Mouse (Mus musculus) lung, adult 2 months (tissue): ENCODE measurements around the gene Slc41a3. TPM values are rescaled to one million over a fixed set of nuclear protein-coding genes. Genes with fewer than 3 reads are reported as not detected.

Experiments
- DNase-seq: peaks from one replicate; pipeline ENCODE4 v3.0.0; 2022
- H3K4me1 ChIP-seq: fragments of 200-500 bp; 2 replicates; pipeline ENCODE4 v1.6.1; 2011; ENCODE audit warnings: low read length; ENCODE audit not compliant: control insufficient read depth, insufficient read depth
- H3K4me3 ChIP-seq: fragments of 200-500 bp; replicated peaks from 2 replicates; pipeline ENCODE3; 2011; ENCODE audit warnings: low read depth, mild to moderate bottlenecking, control low read depth, low read length; ENCODE audit errors: extremely low read depth
- CTCF ChIP-seq: fragments of 200-500 bp; IDR thresholded peaks from 2 replicates; pipeline ENCODE4 v1.5.1; 2011; ENCODE audit warnings: mild to moderate bottlenecking, low read length, control low read depth; ENCODE audit not compliant: insufficient read depth
- POLR2A ChIP-seq: fragments of 200-500 bp; IDR thresholded peaks from 2 replicates; pipeline ENCODE4 v1.6.1; 2011; ENCODE audit warnings: low read depth, mild to moderate bottlenecking, control low read depth, low read length, borderline replicate concordance; ENCODE audit errors: extremely low read depth
- WGBS: fragments of 180-500 bp; shearing (Covaris S2); methylation state at CpG from one replicate; pipeline ENCODE4 v1.1.7; 2018; 5-methylcytosine and 5-hydroxymethylcytosine counted together
- polyA plus RNA-seq: library from polyadenylated mRNA; depleted of rRNA; stranded (reverse); fragments of >200 nt; gene quantifications from 2 replicates; pipeline ENCODE4 v1.2.3, GENCODE M21; 2012; rRNA removed

Gene Slc41a3
- polyA plus RNA-seq, 1 experiment, result 13.8 TPM

GRCm38 (mm10) chr6:90683831-90684532 is 79.5 kb downstream of the Slc41a3 start:
- Histone ChIP-seq H3K4me3 (no peak overlapping the region), H3K4me1 (peaks cover 26% of the 10 kb centered on the region)
- no peak for DNase-seq
- 62% methylated on average over 3 of the region's 3 CpGs for WGBS
- TF ChIP-seq POLR2A (no peak), CTCF (no peak)

- no peak for DNase-seq
- Histone ChIP-seq H3K4me1 (peaks cover 19% of the 10 kb centered on the region), H3K4me3 (no peak overlapping the region)
- 71% methylated on average over 1 of the region's 1 CpGs for WGBS
- TF ChIP-seq CTCF, result no peak
Measured at GRCm38 (mm10) chr6:90686812-90687211, 82.3 kb downstream of the Slc41a3 start.

- 85% methylated on average over 6 of the region's 6 CpGs for WGBS
- no peak overlapping the region for H3K4me3 ChIP-seq
- TF ChIP-seq POLR2A (no peak), CTCF (no peak)
- peaks cover 16% of the 10 kb centered on the region for H3K4me1 ChIP-seq
- DNase-seq, result no peak
Measured at GRCm38 (mm10) chr6:90688003-90688402, 83.5 kb downstream of the Slc41a3 start.

GRCm38 (mm10) chr6:90688742-90689141 is 84.2 kb downstream of the Slc41a3 start:
- TF ChIP-seq POLR2A (no peak), CTCF (no peak)
- DNase-seq, result no peak
- peaks cover 12% of the 10 kb centered on the region for H3K4me1 ChIP-seq
- WGBS, result 14% methylated on average over 3 of the region's 3 CpGs
- H3K4me3 ChIP-seq, result no peak overlapping the region

DNA sequence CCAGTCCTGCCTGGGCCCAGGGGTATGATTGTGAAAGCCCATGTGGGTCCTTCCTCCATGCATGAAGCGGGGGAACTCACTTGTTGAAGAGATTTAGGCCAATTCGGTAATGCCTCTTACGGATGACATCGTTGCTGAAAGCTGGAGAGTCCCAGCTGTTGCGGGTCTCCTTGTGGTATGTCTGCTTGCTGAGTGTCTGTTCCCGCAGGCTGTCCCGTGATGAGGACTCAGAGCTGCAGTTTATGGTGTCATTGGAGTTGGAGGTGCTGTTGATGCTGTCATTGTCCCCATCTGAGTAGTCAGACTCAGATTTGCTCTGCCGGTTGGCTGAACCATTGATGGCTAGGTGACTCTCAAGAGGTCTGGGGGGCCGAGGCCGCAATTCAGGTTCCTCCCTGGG is 85.0 kb downstream of the Slc41a3 start:
- Histone ChIP-seq H3K4me3 (no peak overlapping the region), H3K4me1 (peaks cover 12% of the 10 kb centered on the region)
- DNase-seq, result no peak
- WGBS, result 73% methylated on average over 10 of the region's 10 CpGs
- no peak for TF ChIP-seq CTCF
- TF ChIP-seq POLR2A, result no peak

DNA sequence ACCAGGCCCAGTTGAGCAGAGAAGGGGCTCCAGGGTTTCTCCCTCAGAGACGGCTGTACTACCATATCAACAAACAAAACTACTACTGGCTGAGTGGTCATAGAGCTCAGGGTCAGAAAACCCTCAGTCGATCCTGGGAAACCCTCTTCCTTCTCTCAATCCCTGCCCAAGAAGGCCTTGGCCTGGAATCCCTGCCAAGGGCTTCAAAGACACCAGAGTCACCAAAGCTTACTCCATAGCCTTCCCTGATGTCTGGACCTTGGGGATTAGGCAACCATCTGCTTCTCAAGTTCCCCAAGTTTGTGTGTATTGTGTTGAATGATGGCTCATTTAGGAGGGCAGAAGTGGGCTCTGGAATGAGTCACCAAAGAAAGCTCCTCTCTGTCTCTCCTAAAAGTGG is 87.4 kb downstream of the Slc41a3 start:
- 33% methylated on average over 2 of the region's 2 CpGs for WGBS
- TF ChIP-seq CTCF (no peak), POLR2A (no peak)
- Histone ChIP-seq H3K4me3 (no peak overlapping the region), H3K4me1 (peaks cover 15% of the 10 kb centered on the region)
- no peak for DNase-seq

GRCm38 (mm10) chr6:90692404-90692803 is 87.9 kb downstream of the Slc41a3 start:
- DNase-seq, result no peak
- Histone ChIP-seq H3K4me3 (no peak overlapping the region), H3K4me1 (peaks cover 15% of the 10 kb centered on the region)
- TF ChIP-seq CTCF (no peak), POLR2A (no peak)
- 77% methylated on average over 2 of the region's 2 CpGs for WGBS

DNA sequence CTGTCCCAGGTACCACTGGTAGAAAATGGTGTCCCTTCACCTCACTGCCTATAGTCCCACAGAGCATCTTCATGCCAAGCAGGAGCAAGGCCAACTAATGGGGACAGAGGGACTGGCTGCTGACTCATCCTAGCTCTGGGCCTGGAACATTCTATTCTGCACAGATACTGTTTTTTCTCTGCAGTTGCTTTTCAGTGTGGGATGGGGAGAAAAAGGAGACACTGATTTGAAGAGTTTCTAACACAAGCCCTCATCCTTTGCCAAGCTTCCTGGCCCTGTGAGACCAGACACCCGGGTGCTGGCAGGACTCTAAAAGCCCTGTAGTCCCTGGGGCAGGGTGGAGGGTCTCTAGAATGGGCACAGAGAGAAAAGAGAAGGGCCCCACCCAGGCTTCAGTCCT is 91.2 kb downstream of the Slc41a3 start:
- no peak for TF ChIP-seq CTCF
- TF ChIP-seq POLR2A, result no peak
- no peak for DNase-seq
- 26% methylated on average over 1 of the region's 1 CpGs for WGBS
- Histone ChIP-seq H3K4me1 (peaks cover 8% of the 10 kb centered on the region), H3K4me3 (no peak overlapping the region)

Other genes starting within 250 kb of the Slc41a3 start
- gene Zxdc, start 235.2 kb upstream of the Slc41a3 start, polyA plus RNA-seq, result 20.3 and 37.6 TPM in 2 replicates
- 5.6 and 8.0 TPM in 2 replicates for gene Cfap100, start 175.9 kb upstream of the Slc41a3 start, polyA plus RNA-seq
- gene Klf15, start 142.1 kb upstream of the Slc41a3 start, polyA plus RNA-seq, result 55.7 and 145 TPM in 2 replicates
- gene Aldh1l1, start 118.3 kb upstream of the Slc41a3 start, polyA plus RNA-seq, result 14.7 and 17.9 TPM in 2 replicates